Mouse (Mus musculus): ENCODE measurements around the gene Rnd1. TPM values are rescaled to one million over a fixed set of nuclear protein-coding genes. Genes with fewer than 3 reads are reported as not detected.

Gene Rnd1
- total RNA-seq, 2 experiments from 2014 or later = 6.4 to 6.9 TPM

DNA sequence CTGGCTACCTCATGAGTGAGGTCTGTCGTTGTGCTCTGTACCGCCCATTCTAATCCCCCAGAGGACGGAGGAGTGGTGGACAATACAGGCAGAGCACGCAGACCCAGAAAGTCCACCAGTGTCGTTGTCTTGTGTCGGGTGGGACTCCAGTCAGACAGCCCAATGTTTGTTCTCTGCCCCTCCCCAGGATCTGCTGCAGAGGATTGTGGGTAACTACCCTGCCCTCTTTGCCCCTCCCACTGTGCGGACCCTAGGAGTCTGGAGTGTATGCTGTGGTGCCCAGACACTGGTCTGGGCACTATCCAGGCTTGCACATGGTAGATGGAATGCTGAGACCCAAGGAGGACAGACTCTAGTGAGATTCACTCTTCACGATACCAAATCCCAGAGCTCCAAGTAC lies 19.0 kb upstream of the Rnd1 start:
- Histone ChIP-seq H3K27ac (no peak overlapping the region), H3K4me3 (no peak overlapping the region)
- no peak for DNase-seq (ENCODE audit: low spot score in 2 of 2)
- no peak for TF ChIP-seq CTCF (conservative IDR thresholded peaks at IDR 0.05)

DNA sequence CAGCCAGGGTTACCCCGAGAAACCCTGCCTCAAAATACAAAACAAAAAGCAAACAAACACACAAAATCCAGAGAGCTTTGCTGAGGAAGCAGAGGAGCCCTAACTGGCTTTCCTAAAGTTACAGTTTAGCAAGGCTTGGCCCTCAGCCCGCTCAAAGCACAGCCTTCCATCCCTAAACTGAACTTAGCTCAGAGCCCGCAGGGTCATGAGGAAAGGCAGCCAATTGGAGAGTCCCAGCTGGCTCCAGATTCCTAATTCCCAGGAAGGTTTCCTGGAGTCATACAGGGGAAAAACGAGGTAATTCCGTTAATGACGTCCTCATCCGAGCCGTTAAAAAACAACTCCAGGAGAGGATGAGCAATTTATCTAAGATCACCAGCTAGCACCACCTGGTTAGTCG lies 18.5 kb upstream of the Rnd1 start:
- TF ChIP-seq CTCF (conservative IDR thresholded peaks at IDR 0.05) = no peak
- H3K4me3 ChIP-seq = no peak overlapping the region
- H3K27ac ChIP-seq = no peak overlapping the region
- no peak for DNase-seq (ENCODE audit: low spot score in 2 of 2)

DNA sequence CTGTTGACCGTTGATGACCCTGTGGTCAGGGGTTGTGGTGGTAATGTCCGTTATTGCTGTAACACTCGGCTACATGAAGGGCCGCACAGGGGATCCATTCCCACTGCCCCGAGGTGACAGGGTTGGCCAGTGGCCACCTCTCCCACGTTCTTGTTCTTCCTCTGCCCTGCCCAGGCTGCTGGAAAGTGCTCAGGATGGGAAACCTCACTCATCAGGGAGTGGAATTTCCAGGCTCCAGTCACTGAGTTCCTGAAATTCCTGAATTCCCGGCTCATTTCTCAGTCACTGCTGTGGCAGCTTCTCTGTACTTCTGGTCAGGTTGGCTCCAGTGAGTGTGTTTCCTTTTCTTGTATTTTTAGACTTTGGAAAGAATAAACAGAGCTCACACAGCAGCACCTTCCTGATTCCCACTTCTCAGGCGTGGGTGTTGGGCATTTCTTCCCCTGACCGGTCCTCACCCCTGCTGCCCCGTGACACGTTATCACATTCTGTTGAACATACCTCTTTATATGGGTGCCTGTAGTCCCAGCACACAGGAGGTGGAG lies 15.0 kb upstream of the Rnd1 start:
- no peak overlapping the region for H3K4me3 ChIP-seq
- no peak for TF ChIP-seq CTCF (conservative IDR thresholded peaks at IDR 0.05)
- no peak for DNase-seq (ENCODE audit: low spot score in 2 of 2)
- H3K27ac ChIP-seq = no peak overlapping the region

DNA sequence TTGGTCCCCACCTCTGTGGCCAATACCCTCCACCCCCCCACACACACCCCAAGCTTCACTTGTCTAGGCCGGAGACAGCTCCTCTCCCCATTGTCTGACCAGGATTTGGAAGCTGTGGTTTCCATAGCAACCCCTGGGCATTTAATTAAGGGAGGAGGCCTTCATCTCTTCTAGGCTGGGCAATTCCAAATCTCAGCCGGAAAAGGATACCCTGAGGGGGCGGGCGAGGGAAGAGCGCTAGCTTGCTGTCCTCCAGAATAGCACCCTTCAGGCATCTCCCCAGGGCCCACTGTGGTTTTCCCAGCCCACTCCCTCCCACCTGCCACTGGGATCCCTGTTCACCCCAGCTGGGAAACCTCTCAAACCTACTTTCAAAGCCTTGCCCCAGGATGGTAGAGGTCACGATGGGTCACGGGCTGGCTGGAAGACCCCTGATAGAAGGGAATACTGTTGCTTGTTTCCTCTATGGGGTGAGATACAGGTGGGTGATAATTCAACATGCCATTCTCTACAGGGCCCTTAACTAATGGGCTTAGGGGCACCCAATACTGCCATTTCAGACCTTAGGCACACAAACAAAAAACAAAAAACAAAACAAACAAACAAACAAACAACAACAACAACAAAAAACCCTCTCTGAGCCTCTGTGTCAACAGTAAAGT lies 14.4 kb upstream of the Rnd1 start:
- no peak for DNase-seq (ENCODE audit: low spot score in 2 of 2)
- Histone ChIP-seq H3K4me3 (no peak overlapping the region), H3K27ac (no peak overlapping the region)
- TF ChIP-seq CTCF (conservative IDR thresholded peaks at IDR 0.05) = no peak

DNA sequence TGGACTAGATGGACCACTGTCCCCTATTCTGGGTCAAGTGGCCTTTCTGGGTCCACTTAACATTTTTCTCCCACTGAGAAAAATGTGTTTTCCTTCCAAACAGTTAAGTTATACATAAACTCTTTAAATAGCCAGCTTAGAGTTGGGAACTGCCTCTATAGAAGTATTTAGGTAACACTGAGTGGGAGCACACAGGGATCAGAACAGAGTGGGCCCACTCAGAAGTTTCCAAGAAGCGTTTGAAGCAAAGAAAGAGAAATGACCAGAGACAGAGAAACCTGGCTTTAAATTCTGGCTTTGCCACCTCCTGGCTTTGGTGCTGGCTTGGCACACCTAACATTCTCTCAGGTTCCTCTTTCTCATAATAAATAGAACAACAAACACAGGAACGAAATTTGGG lies 12.4 kb upstream of the Rnd1 start:
- H3K4me3 ChIP-seq = no peak overlapping the region
- no peak overlapping the region for H3K27ac ChIP-seq
- no peak for TF ChIP-seq CTCF (conservative IDR thresholded peaks at IDR 0.05)
- no peak for DNase-seq (ENCODE audit: low spot score in 2 of 2)

DNA sequence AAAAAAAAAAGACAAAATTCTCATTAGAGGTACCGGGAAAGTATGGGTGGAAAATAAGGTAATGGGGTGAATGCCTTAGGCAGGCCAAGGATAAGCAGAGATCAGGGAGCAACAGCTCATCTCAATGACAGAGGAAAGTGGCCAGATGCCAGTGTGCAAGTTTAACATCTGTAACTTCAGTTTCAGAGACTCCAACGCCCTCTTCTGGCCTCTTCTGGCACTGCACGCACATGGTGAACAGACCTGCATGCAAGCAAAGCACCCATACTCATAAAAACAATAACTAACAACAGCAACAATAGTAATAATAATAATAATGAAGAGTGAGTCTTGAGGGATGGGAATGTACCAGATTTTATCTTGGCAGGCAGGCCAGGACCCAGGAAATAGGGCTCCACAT lies 8.7 kb upstream of the Rnd1 start:
- H3K27ac ChIP-seq = no peak overlapping the region
- DNase-seq (ENCODE audit: low spot score in 2 of 2) = no peak
- peak; percentile 42 for TF ChIP-seq CTCF (conservative IDR thresholded peaks at IDR 0.05)
- no peak overlapping the region for H3K4me3 ChIP-seq

DNA sequence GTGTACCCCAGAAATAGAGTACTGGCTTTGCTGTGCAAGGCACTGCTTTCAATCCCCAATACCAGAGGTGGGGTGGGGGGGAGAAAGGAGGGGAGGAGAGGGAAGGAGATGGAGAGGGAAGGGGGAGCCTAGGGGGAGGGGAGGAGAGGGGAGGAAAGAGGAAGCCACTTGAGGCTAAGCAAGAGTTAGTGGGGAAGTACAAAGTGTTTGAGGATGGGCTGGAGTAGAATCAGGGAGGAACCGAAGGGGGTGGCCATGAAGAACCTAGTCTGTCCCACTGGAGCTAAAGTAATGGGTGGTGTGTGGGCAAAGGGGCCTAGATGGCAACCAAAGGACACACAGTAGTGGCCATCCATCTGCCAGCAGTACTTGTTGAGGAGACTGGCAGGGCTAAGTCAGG lies 6.5 kb upstream of the Rnd1 start:
- no peak overlapping the region for H3K4me3 ChIP-seq

DNA sequence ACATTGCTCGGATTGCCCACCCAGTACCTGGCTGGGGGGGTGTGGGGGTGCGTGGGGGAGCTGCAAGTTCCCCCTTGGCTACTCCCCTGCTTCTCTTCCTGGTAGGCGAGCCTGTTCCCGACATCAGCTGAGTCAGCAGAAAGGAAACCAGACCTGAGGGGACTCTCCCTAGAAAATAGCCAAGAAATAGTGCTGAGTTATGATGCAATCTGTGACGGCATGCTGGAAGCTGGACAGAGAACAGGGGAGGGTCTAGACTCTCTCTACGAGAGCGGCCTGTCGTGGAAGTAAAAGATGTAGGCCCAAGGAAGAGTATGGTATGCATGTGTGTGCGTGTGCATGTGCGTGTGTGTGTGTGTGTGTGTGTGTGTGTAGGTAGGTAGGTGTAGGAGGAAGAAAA lies 5.9 kb upstream of the Rnd1 start:
- TF ChIP-seq CTCF (conservative IDR thresholded peaks at IDR 0.05) = no peak
- Histone ChIP-seq H3K27ac (no peak overlapping the region), H3K4me3 (no peak overlapping the region)
- no peak for DNase-seq (ENCODE audit: low spot score in 2 of 2)

More for the DNA sequence above, 6.5 kb upstream of the Rnd1 start:
- TF ChIP-seq CTCF (conservative IDR thresholded peaks at IDR 0.05) = no peak
- no peak for DNase-seq (ENCODE audit: low spot score in 2 of 2)
- no peak overlapping the region for H3K27ac ChIP-seq

DNA sequence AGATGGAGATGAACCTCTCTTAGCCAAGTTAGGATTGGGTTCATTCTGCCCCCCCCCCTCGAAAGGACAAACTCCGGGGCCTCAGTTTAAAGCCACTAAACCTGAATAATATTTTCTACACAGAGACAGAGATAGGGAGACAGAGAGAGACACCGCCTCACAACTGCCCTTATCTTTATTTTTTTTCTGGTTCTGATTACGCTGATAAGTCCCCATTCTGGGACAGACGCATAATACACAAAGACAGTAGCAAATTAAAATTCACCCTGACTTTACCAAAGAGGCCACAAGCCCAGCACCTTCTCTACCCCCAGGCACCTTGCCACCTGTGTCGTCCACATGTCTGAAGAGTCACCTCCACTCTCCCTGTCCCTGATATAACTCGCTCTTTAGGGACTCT lies 4.4 kb upstream of the Rnd1 start:
- no peak overlapping the region for H3K4me3 ChIP-seq
- no peak for TF ChIP-seq CTCF (conservative IDR thresholded peaks at IDR 0.05)
- no peak for DNase-seq (ENCODE audit: low spot score in 2 of 2)
- no peak overlapping the region for H3K27ac ChIP-seq

DNA sequence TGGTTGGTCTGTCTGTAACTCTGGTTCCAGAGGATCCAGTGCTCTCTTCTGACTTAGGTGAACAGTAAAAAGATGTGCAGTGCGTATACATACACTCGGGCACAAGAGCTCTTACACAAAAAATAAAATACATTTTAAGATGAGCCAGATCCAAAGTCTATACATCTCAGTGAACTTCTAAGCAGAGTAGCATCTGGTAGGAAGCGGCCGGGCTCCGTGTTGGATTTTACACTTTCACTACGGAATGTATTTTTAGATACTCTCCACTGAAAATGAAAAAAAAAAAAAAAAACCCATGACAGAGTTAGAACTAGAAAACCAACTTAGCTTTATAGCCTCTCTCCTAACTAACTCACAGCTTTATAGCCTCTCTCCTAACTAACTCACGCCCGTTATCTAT lies 3.4 kb upstream of the Rnd1 start:
- H3K27ac ChIP-seq = no peak overlapping the region
- no peak overlapping the region for H3K4me3 ChIP-seq
- TF ChIP-seq CTCF (conservative IDR thresholded peaks at IDR 0.05) = no peak
- DNase-seq (ENCODE audit: low spot score in 2 of 2) = no peak

DNA sequence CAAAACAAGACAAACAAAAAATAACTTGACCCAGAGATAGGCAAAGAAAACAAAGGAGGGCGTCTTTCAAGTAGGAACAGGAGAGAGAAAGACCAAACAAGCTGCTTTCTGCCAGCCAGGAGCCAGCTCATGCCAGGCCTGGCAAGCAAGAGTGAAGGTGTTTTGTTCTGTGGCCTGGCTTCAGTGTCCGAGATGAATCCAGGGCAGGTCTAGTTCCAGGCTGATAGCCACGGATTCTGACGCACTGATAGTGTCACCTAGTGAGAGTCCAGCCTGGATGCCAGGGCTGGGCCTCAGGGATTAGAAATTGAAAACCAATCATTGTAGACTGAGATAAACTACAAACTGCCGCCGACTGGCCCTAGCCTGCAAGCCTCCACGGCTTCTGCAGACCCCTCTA lies 716 bp upstream of the Rnd1 start:
- no peak for TF ChIP-seq CTCF (conservative IDR thresholded peaks at IDR 0.05)
- no peak overlapping the region for H3K4me3 ChIP-seq
- no peak overlapping the region for H3K27ac ChIP-seq
- DNase-seq (ENCODE audit: low spot score in 2 of 2) = no peak

DNA sequence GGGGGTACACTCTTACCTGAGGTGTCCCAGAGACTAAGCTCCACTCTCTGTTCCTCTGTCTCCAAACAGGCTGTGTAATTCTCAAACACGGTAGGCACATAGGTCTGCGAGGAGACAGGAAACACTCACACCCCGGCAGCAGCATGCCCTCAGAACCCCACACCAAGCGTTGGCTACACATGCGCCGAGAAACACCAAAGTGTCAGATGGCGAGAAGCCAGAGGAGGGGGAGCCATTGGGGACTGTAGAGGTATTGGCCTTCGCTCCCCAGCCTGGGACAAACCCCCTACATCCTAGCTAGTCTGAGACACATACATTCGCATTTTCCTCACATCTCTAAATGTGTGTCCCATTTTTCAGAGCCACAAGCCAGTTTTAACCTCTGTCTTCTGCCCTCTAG lies 790 bp downstream of the Rnd1 start:
- DNase-seq (ENCODE audit: low spot score in 2 of 2) = no peak
- Histone ChIP-seq H3K27ac (no peak overlapping the region), H3K4me3 (peak overlapping the region; percentile 71)
- no peak for TF ChIP-seq CTCF (conservative IDR thresholded peaks at IDR 0.05)

DNA sequence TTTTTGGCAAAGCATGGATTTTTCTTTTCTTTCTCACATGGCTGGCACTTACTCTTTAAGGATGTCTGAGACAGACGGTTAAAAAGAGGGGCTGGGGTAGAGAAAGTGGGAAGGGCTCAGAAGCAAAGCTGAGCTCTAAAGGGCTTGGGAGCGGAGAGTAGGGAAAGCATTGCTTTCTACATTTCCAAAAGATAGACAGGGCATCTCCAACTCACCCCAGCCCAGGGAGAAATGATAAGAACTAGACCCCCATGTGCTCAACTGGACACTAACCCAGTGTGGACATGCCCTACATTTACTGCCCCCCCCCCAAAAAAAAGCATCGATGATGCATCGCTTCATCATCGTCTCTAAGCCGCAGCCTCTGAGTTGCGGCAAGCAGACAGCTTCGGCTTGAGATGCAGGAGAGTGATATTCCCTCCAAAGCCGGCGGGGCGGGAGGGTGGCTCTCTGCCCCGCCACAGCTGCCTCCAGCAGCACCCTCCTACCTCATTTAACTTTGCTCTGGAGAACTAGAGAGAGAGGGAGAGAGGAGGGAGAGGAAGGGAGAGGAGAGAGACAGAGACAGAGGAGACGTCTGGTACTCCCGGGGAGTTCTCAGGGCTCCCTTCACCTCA lies 1.5 kb downstream of the Rnd1 start:
- no peak for TF ChIP-seq CTCF (conservative IDR thresholded peaks at IDR 0.05)
- H3K4me3 ChIP-seq = peak overlapping the region; percentile 71
- DNase-seq (ENCODE audit: low spot score in 2 of 2) = no peak
- H3K27ac ChIP-seq = peak overlapping the region; percentile 67; the same call in 1 of the 2 replicates

DNA sequence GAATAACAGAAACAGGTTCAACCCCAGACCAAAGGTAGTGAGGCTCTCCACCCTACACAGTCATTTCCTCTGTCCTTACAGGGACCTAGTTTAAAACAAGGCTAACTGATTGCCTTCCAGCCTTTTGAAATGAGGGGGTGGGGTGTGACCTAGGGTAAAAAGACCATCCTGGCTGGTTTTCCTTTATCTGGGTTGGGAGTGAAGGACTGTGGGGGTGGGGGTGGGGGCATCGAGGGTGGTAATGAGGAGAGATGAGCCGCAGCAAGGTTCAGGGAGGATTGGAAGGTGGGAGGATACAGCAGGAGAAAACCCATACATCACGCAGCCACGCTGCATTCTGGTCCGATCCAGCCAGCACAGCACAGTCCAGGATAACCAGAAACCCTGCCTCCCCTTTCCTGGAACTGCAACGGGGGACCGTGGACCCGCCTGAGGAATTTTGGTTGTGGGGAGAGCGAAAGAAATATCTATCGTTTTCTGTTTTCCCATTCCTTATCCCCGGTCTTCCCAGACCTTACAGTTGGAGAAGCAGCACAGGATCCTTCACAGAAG lies 2.2 kb downstream of the Rnd1 start:
- Histone ChIP-seq H3K4me3 (peak overlapping the region; percentile 71), H3K27ac (peak overlapping the region; percentile 67)
- DNase-seq (ENCODE audit: low spot score in 2 of 2) = no peak

More for the DNA sequence above, 2.2 kb downstream of the Rnd1 start:
- no peak for TF ChIP-seq CTCF (conservative IDR thresholded peaks at IDR 0.05)

Data from layer of hippocampus, adult 2 months (tissue).